ENCODE assay signal across 8 mouse cellular contexts in the genomic region with DNA sequence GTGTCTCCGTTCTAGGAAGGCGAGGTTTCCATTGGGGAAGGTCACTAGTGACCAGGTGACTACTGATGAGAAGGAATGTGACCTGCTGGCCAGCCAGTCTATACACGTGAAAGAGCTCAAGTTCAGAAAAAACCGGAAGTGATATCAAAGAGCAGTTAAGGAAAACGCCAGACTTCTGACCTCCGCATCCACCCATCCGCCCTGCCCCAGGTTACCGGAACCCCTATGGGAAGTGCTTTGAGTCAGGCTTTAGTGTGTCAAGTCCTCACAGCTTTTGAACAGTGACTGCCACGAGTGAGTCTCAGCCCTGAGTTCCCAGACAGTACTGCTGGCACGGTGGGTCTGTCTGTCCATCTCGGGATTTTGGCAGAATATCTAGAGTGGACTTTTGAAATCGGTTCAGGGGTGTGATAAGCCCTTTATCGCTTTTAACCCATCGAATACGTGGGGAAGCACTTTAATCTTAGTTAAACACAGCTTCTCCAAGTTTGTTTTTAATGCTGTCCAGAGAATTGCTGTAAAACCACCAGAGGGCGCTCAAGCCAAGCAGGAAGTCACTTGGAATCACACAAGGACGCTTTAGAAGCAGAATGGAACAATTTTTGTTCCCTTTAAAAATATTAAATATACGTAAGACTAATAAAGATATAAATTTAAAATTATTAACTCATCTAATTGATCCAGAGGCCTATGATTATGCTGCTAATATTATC. TPM values are rescaled to one million over a fixed set of nuclear protein-coding genes. Genes with fewer than 3 reads are reported as not detected.
DNase-seq lines count a peak whose midpoint lies in the region; ATAC-seq and TF ChIP-seq lines count a peak whose summit lies in the region.

No protein-coding gene starts in this region.

- WGBS in heart, adult 2 months, result 19% methylated on average over 18 of the region's 18 CpGs
- 29% methylated on average over 18 of the region's 18 CpGs for WGBS in kidney, embryonic 15.5 days
- WGBS in liver, embryonic 12.5 days (ENCODE audit: insufficient replicate concordance), result 20% methylated on average over 18 of the region's 18 CpGs

- H3K4me3 ChIP-seq in ES-Bruce4 (ENCODE audit: low read depth, low read length), result peak overlapping the region; percentile 4; the same call in 1 of the 2 replicates
- peak overlapping the region; percentile 22; the same call in 1 of the 2 replicates for H3K4me3 ChIP-seq in heart, adult 2 months
- H3K4me3 ChIP-seq in kidney, embryonic 15.5 days (replicated peaks), result peak overlapping the region; percentile 16; the same call in 1 of the 2 replicates
- peak overlapping the region; percentile 34 for H3K4me3 ChIP-seq in liver, embryonic 12.5 days

- H3K27me3 ChIP-seq in ES-Bruce4 (ENCODE audit: control insufficient read depth, insufficient read depth, low read length, poor library complexity, severe bottlenecking), result no peaks in the 10 kb centered on the region
- no peaks in the 10 kb centered on the region for H3K27me3 ChIP-seq in heart, adult 2 months (ENCODE audit: control insufficient read depth, insufficient read depth, low read length)
- H3K27me3 ChIP-seq in kidney, embryonic 15.5 days, result no peaks in the 10 kb centered on the region
- 0 out of 2 replicates have a peak, but pooled peaks cover 1% of the 10 kb centered on the region for H3K27me3 ChIP-seq in liver, embryonic 12.5 days (replicated peaks)

- peaks cover 30% of the 10 kb centered on the region for H3K36me3 ChIP-seq in ES-Bruce4 (ENCODE audit: control insufficient read depth, insufficient read depth, low read length, poor library complexity, severe bottlenecking)
- H3K36me3 ChIP-seq in heart, adult 2 months (ENCODE audit: control insufficient read depth, insufficient read depth, low read length), result no peaks in the 10 kb centered on the region
- H3K36me3 ChIP-seq in kidney, embryonic 15.5 days, result peaks cover 39% of the 10 kb centered on the region
- H3K36me3 ChIP-seq in liver, embryonic 12.5 days, result peaks cover 38% of the 10 kb centered on the region

- no peaks in the 10 kb centered on the region for H3K4me1 ChIP-seq in ES-Bruce4 (ENCODE audit: control insufficient read depth, insufficient read depth, low read length)
- peaks cover 2% of the 10 kb centered on the region for H3K4me1 ChIP-seq in heart, adult 2 months (ENCODE audit: control insufficient read depth, insufficient read depth, low read length)
- peaks cover 2% of the 10 kb centered on the region for H3K4me1 ChIP-seq in kidney, embryonic 15.5 days
- peaks cover 14% of the 10 kb centered on the region for H3K4me1 ChIP-seq in liver, embryonic 12.5 days

- TF ChIP-seq POLR2A in ES-Bruce4 (IDR thresholded peaks at IDR 0.05; ENCODE audit: insufficient read depth, low read length), result no peak
- TF ChIP-seq POLR2A in heart, adult 2 months (IDR thresholded peaks at IDR 0.05; ENCODE audit: insufficient read depth, low read depth, low read length), result no peak

- intact Hi-C loops in heart, adult 2 months (cut with DNase I), result no loop called here

- peak; percentile 78 for DNase-seq in 3T3-L1 (ENCODE audit: low read depth, low spot score)
- DNase-seq in cerebellum, postnatal 4 days (ENCODE audit: low spot score in 2 of 2), result peak; percentile 44 to 48
- peak; percentile 48 to 56 for DNase-seq in heart, adult 2 months
- DNase-seq in retina, embryonic 14.5 days (ENCODE audit: low spot score), result peak; percentile 78
- DNase-seq in thymus, postnatal 4 days, result peak; percentile 67

- H3K4me2 ChIP-seq in kidney, embryonic 15.5 days, result peak overlapping the region; percentile 43
- H3K4me2 ChIP-seq in liver, embryonic 12.5 days, result peak overlapping the region; percentile 54

- peak overlapping the region; percentile 15; the same call in 1 of the 2 replicates for H3K9ac ChIP-seq in ES-Bruce4 (ENCODE audit: low read depth, poor library complexity, severe bottlenecking)
- H3K9ac ChIP-seq in heart, adult 2 months (ENCODE audit: low read depth, low read length), result peak overlapping the region; percentile 47
- H3K9ac ChIP-seq in kidney, embryonic 15.5 days, result peak overlapping the region; percentile 25; the same call in 1 of the 2 replicates
- H3K9ac ChIP-seq in liver, embryonic 12.5 days, result peak overlapping the region; percentile 44; the same call in 1 of the 2 replicates

- H3K79me2 ChIP-seq in heart, adult 2 months (replicated peaks; ENCODE audit: control insufficient read depth, insufficient read depth, low read length), result no peaks in the 10 kb centered on the region

- no peak for TF ChIP-seq EP300 in ES-Bruce4 (IDR thresholded peaks at IDR 0.05; ENCODE audit: insufficient read depth, low read depth, low read length)
- TF ChIP-seq EP300 in heart, adult 2 months (IDR thresholded peaks at IDR 0.05; ENCODE audit: insufficient read depth, low read depth, low read length), result no peak

- H3K27ac ChIP-seq in ES-Bruce4 (ENCODE audit: insufficient read depth, low read length), result peak overlapping the region; percentile 23
- H3K27ac ChIP-seq in heart, adult 2 months, result peak overlapping the region; percentile 9; the same call in 1 of the 2 replicates
- H3K27ac ChIP-seq in kidney, embryonic 15.5 days, result no peak overlapping the region
- H3K27ac ChIP-seq in liver, embryonic 12.5 days, result 0 out of 2 replicates have a peak overlapping the region, but pooled peaks have one; percentile 13

- TF ChIP-seq CTCF in ES-Bruce4 (IDR thresholded peaks at IDR 0.05; ENCODE audit: low read depth, low read length), result peak; percentile 8
- TF ChIP-seq CTCF in heart, adult 2 months (IDR thresholded peaks at IDR 0.05), result peak; percentile 90

- H3K9me3 ChIP-seq in ES-Bruce4 (replicated peaks; ENCODE audit: control insufficient read depth, insufficient read depth, low read length, poor library complexity, severe bottlenecking), result no peaks in the 10 kb centered on the region
- no peaks in the 10 kb centered on the region for H3K9me3 ChIP-seq in kidney, embryonic 15.5 days (replicated peaks)
- no peaks in the 10 kb centered on the region for H3K9me3 ChIP-seq in liver, embryonic 12.5 days (replicated peaks)

- ATAC-seq in kidney, embryonic 15.5 days (replicated peaks; ENCODE audit: low FRiP score), result 0 out of 2 replicates have a peak, but pooled peaks have one; percentile 49
- ATAC-seq in liver, embryonic 12.5 days, result peak; percentile 59

RNA-seq across cellular contexts. Expression of a gene that starts 6.9 kb away (rescaled TPM):
- polyA plus RNA-seq in ES-Bruce4 (2011; ENCODE audit: insufficient read depth, insufficient read length, low read depth, missing spikeins), result 53.7 and 62.6 TPM in 2 replicates
- total RNA-seq in heart, adult 2 months (2021), result 1 to 10 TPM; 8.5 to 8.8 TPM
- 4.5 and 5.4 TPM in 2 replicates for polyA plus RNA-seq in heart, adult 2 months (2012; rRNA removed)
- polyA plus RNA-seq in kidney, embryonic 15.5 days (2015; fragmentation: Nextera tagmentation; extraction: Ambion mirVana), result 52.0 and 56.8 TPM in 2 replicates
- polyA plus RNA-seq in liver, embryonic 12.5 days (2016; fragmentation: Nextera tagmentation; extraction: Ambion mirVana), result 55.2 and 55.5 TPM in 2 replicates

RNA-seq across cellular contexts. Expression of a gene that starts 31.9 kb away (rescaled TPM):
- 10.3 and 12.1 TPM in 2 replicates for polyA plus RNA-seq in ES-Bruce4 (2011; ENCODE audit: insufficient read depth, insufficient read length, low read depth, missing spikeins)
- 1 to 10 TPM; 3.0 to 3.7 TPM for total RNA-seq in heart, adult 2 months (2021)
- polyA plus RNA-seq in heart, adult 2 months (2012; rRNA removed), result 2.6 and 3.7 TPM in 2 replicates
- 1.3 and 1.5 TPM in 2 replicates for polyA plus RNA-seq in kidney, embryonic 15.5 days (2015; fragmentation: Nextera tagmentation; extraction: Ambion mirVana)
- 0.63 and 0.82 TPM in 2 replicates for polyA plus RNA-seq in liver, embryonic 12.5 days (2016; fragmentation: Nextera tagmentation; extraction: Ambion mirVana)

RNA-seq across cellular contexts. Expression of a gene that starts 32.4 kb away (rescaled TPM):
- 52.1 and 56.3 TPM in 2 replicates for polyA plus RNA-seq in ES-Bruce4 (2011; ENCODE audit: insufficient read depth, insufficient read length, low read depth, missing spikeins)
- total RNA-seq in heart, adult 2 months (2021), result 100 to 1,000 TPM in 1 of 2 experiments, 10 to 100 TPM in 1; 91.9 to 112 TPM
- 194 and 239 TPM in 2 replicates for polyA plus RNA-seq in heart, adult 2 months (2012; rRNA removed)
- polyA plus RNA-seq in kidney, embryonic 15.5 days (2015; fragmentation: Nextera tagmentation; extraction: Ambion mirVana), result 151 and 159 TPM in 2 replicates
- polyA plus RNA-seq in liver, embryonic 12.5 days (2016; fragmentation: Nextera tagmentation; extraction: Ambion mirVana), result 76.1 and 86.1 TPM in 2 replicates
